Mouse (Mus musculus): ENCODE measurements around the gene Sytl2. TPM values are rescaled to one million over a fixed set of nuclear protein-coding genes. Genes with fewer than 3 reads are reported as not detected.

Gene Sytl2
- polyA plus RNA-seq, 1 experiment from 2014 or later, result 1.2 TPM

DNA sequence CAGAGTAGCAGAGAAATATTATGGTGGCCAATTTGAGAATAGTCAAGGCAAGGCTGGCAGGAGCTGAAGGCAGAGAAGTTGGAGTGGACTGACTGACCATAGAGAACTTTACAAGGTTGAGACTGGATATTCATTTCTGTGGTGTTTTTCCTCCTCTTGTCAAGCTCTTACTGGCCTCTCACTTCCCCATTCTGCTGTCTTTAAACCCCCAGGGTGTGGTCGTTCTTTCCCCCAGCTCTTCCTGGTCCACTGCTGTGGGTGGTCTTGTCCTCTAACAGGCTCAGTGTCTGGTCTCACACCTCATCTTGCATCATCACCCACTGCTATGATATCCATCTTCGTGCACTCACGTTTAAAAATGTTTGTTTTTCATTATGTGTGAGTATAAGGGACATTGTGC is 11.4 kb downstream of the Sytl2 start:
- Histone ChIP-seq H3K9ac (replicated peaks) (no peak overlapping the region), H3K27me3 (no peaks in the 10 kb centered on the region), H3K27ac (replicated peaks) (no peak overlapping the region), H3K4me3 (no peak overlapping the region), H3K36me3 (no peaks in the 10 kb centered on the region), H3K4me1 (no peaks in the 10 kb centered on the region), H3K9me3 (no peaks in the 10 kb centered on the region), H3K4me2 (replicated peaks) (no peak overlapping the region)
- no peak for ATAC-seq (replicated peaks)
- 87% methylated on average over 3 of the region's 3 CpGs for WGBS

DNA sequence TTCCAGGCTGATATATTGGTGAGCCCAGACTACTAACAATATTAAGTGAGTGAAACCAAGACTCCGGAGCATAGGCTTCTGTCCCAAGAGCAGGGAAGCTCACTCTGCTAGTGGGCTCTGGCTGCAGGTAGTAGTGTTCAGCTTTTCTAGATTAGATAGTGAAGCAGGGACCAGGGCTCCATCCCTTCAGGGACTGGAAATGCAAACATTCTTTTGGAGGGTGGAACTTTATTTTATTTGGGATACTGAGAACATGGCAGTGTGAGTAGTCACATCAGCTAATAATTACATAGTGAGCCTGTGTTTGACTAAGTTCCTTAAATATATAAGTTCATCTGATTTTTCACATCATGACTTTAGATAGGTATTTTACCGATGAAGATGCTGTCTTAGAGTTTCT is 14.8 kb downstream of the Sytl2 start:
- H3K4me3 ChIP-seq, result no peak overlapping the region
- H3K9me3 ChIP-seq, result no peaks in the 10 kb centered on the region
- H3K36me3 ChIP-seq, result no peaks in the 10 kb centered on the region
- H3K27ac ChIP-seq (replicated peaks), result no peak overlapping the region
- no peaks in the 10 kb centered on the region for H3K27me3 ChIP-seq
- no peak overlapping the region for H3K4me2 ChIP-seq (replicated peaks)
- no peak for ATAC-seq (replicated peaks)
- WGBS, result 91% methylated on average over 2 of the region's 2 CpGs
- no peaks in the 10 kb centered on the region for H3K4me1 ChIP-seq
- H3K9ac ChIP-seq (replicated peaks), result no peak overlapping the region

DNA sequence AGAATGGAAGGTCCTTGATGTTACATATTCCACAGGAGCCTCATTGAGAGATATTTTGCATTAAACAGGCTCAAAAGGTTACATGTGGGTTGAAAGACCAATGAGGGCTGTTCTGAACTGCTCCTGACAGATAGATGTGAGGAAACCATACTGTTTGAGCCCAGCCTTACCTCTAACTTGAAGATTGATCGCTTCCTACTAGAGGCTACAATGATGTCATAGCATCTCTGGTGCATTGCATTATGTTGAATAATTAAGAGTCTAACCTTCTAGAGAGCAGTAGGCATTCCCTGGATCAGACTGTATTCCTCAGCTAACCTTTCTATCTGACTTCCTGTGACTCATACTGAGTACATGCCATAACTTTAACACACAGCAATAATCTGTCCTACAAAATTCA is 17.4 kb downstream of the Sytl2 start:
- H3K36me3 ChIP-seq, result no peaks in the 10 kb centered on the region
- no peak overlapping the region for H3K4me2 ChIP-seq (replicated peaks)
- no peak overlapping the region for H3K27ac ChIP-seq (replicated peaks)
- no peak overlapping the region for H3K9ac ChIP-seq (replicated peaks)
- WGBS, result 89% methylated on average over 1 of the region's 1 CpGs
- no peak for ATAC-seq (replicated peaks)
- H3K4me3 ChIP-seq, result no peak overlapping the region
- H3K27me3 ChIP-seq, result no peaks in the 10 kb centered on the region
- H3K4me1 ChIP-seq, result no peaks in the 10 kb centered on the region
- H3K9me3 ChIP-seq, result no peaks in the 10 kb centered on the region

DNA sequence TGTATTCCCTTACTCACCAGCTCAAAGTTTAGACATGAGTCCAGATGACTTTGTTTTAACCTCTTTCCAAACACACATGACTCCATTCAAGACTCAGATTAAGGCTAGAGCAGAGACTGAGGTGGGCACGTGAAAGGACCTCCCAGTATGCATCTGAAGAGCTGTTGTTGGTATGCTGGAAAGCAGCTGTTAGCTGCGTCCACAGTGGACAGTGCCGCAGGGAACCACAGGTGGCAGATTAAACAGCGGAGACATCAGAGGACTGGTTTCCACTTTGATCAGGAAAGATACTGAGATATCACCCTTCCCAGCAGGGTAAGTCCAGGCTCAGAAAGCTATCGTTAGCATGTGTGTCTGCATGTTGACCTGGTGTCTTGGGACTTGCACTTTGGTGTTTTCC is 18.1 kb downstream of the Sytl2 start:
- no peaks in the 10 kb centered on the region for H3K4me1 ChIP-seq
- no peak overlapping the region for H3K9ac ChIP-seq (replicated peaks)
- no peak overlapping the region for H3K4me2 ChIP-seq (replicated peaks)
- no peaks in the 10 kb centered on the region for H3K9me3 ChIP-seq
- no peak overlapping the region for H3K4me3 ChIP-seq
- no peaks in the 10 kb centered on the region for H3K27me3 ChIP-seq
- no peaks in the 10 kb centered on the region for H3K36me3 ChIP-seq
- whole genome bisulfite sequencing, result 56% methylated on average over 5 of the region's 5 CpGs
- H3K27ac ChIP-seq (replicated peaks), result no peak overlapping the region
- ATAC-seq (replicated peaks), result no peak

DNA sequence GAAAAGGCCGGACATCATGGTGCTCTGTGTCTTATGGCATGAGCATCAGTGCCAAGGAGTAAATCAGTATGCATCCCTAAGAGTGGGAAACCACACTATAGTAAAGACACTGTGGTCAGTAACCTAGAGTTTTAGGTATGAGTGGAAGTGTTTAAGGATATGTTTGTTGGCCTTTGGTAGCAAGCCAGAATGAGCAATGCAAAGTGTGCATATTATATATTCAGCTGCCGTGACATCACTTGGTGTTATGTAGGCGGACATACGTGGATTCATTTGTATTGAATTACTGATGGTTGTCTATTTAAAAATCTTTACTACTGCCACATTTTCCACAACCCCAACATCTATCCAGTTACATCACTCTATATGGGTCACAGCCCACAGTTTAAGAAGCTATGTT is 23.1 kb downstream of the Sytl2 start:
- ATAC-seq (replicated peaks), result no peak
- 91% methylated on average over 4 of the region's 4 CpGs for WGBS
- no peaks in the 10 kb centered on the region for H3K9me3 ChIP-seq
- no peaks in the 10 kb centered on the region for H3K36me3 ChIP-seq
- no peaks in the 10 kb centered on the region for H3K27me3 ChIP-seq
- no peak overlapping the region for H3K4me3 ChIP-seq
- no peak overlapping the region for H3K9ac ChIP-seq (replicated peaks)
- H3K4me1 ChIP-seq, result no peaks in the 10 kb centered on the region
- H3K27ac ChIP-seq (replicated peaks), result no peak overlapping the region
- no peak overlapping the region for H3K4me2 ChIP-seq (replicated peaks)

DNA sequence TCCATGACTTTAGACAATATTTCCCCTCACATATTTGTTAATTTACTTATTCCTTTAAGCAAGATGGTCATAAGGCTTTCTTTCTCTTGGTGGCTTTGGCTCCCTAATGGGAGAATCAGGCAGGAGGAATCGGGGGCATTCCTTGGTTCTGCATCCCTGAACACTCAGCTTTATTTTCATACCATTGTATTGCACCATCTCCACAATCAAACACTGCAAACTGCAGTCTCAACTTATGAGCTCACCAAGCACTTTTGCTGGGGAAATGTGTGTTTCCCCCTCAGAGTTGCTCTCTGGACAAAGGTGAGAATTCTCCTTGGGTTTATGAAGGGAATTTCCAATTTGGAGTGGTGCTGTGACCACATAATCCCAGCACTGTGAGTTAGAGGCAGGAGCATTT is 28.1 kb downstream of the Sytl2 start:
- 77% methylated on average over 1 of the region's 1 CpGs for WGBS
- Histone ChIP-seq H3K27me3 (no peaks in the 10 kb centered on the region), H3K27ac (replicated peaks) (no peak overlapping the region), H3K4me1 (no peaks in the 10 kb centered on the region), H3K4me3 (no peak overlapping the region), H3K36me3 (no peaks in the 10 kb centered on the region), H3K4me2 (replicated peaks) (no peak overlapping the region), H3K9ac (replicated peaks) (no peak overlapping the region), H3K9me3 (no peaks in the 10 kb centered on the region)
- no peak for ATAC-seq (replicated peaks)

DNA sequence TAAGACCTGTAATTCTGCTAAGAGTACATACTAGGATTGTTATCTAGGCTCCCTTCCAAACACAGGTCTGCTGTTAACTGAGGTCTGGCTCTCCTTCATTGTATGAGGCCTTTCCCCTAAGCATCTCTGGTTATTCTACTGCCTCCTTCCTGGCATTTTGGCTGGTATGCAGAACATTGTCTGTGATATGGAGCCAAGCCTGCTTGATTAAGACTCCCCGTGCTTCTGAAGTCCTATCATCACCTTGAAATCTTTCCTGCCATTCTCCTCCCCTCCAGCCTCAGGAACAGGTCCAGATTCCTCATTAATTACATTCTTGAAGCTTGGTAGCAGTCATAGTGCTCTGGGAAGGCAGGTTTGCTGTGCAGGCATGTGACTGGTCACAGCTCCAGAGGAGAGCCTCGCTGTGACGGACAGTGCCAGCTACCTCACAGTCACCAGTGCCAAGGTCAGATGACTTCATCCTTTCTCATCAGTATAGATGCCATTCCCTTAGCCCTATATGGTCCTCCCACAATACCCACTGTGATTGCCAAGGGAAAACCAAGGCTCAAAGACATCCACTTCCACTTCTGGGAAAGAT is 30.5 kb downstream of the Sytl2 start:
- Histone ChIP-seq H3K4me3 (no peak overlapping the region), H3K36me3 (no peaks in the 10 kb centered on the region), H3K9me3 (no peaks in the 10 kb centered on the region), H3K4me1 (no peaks in the 10 kb centered on the region), H3K4me2 (replicated peaks) (no peak overlapping the region), H3K9ac (replicated peaks) (no peak overlapping the region), H3K27me3 (no peaks in the 10 kb centered on the region), H3K27ac (replicated peaks) (no peak overlapping the region)
- no peak for ATAC-seq (replicated peaks)
- WGBS, result 91% methylated on average over 3 of the region's 3 CpGs

DNA sequence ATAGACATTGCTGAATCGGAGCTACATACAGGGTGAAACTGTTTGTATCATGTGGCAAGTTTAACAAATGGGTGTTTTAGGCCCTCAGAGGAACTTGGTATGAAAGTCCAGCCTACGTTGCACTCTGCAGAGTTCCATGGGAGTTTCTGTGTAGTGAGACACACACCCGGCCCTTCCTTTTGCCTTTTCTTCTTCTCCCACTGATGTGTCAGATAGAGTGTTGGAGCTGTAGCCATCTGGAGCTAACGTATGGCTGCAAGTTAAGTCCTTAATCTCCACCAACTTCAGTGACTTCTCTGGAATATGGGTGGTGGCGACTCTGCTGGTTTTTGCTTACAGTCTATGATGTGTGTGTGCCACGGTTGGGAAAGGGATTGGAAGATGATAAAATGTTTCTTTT is 32.3 kb downstream of the Sytl2 start:
- WGBS, result 82% methylated on average over 6 of the region's 6 CpGs
- no peak overlapping the region for H3K4me2 ChIP-seq (replicated peaks)
- H3K9me3 ChIP-seq, result no peaks in the 10 kb centered on the region
- H3K4me3 ChIP-seq, result no peak overlapping the region
- no peak for ATAC-seq (replicated peaks)
- no peaks in the 10 kb centered on the region for H3K36me3 ChIP-seq
- H3K27ac ChIP-seq (replicated peaks), result no peak overlapping the region
- H3K4me1 ChIP-seq, result no peaks in the 10 kb centered on the region
- H3K27me3 ChIP-seq, result no peaks in the 10 kb centered on the region
- no peak overlapping the region for H3K9ac ChIP-seq (replicated peaks)

DNA sequence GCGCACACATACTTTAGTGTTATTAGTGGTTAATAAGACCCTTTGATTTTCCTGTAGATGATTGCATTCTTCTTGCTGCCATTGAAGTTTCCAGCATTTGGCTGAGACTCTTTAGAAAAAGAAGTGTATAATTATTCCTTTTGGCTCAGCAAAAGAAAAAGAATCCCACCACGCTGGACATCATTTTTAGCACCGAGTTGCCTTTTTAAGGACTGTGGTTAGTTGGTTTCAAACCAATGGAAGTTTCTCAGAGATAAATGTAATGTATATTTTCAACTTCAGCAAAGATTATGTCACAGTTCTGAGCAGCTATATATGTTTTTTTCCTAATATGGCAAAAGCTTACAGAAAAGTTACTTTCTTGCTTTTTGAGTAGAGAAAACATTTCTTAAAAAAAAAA is 32.8 kb downstream of the Sytl2 start:
- H3K4me3 ChIP-seq, result no peak overlapping the region
- 75% methylated on average over 3 of the region's 3 CpGs for WGBS
- no peaks in the 10 kb centered on the region for H3K27me3 ChIP-seq
- no peak overlapping the region for H3K4me2 ChIP-seq (replicated peaks)
- no peaks in the 10 kb centered on the region for H3K36me3 ChIP-seq
- no peak overlapping the region for H3K27ac ChIP-seq (replicated peaks)
- no peaks in the 10 kb centered on the region for H3K4me1 ChIP-seq
- H3K9me3 ChIP-seq, result no peaks in the 10 kb centered on the region
- no peak overlapping the region for H3K9ac ChIP-seq (replicated peaks)
- ATAC-seq (replicated peaks), result no peak

DNA sequence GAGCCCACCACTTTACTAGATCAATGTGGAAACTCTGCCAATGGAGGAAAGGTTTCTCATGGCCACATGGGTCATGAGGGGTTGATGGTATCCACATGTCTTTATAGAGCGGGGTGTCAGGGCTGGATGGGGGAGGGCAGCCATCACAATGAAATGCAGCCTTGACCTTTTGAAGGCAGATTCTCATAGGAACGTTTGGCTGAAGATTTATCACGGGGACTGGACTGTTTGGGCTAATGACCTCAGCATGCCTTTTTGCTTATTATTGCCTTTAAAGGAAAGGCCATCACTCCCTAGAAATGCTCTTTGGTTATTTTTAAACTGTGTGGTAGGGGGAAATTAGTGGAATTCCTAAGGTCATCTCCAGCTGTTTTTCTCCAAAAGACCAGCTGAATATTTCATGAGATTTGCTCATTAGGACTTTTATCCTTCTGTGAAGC is 33.7 kb downstream of the Sytl2 start:
- no peak overlapping the region for H3K27ac ChIP-seq (replicated peaks)
- no peaks in the 10 kb centered on the region for H3K36me3 ChIP-seq
- WGBS, result 55% methylated on average over 3 of the region's 3 CpGs
- ATAC-seq (replicated peaks), result no peak
- no peak overlapping the region for H3K4me3 ChIP-seq
- H3K4me1 ChIP-seq, result no peaks in the 10 kb centered on the region
- H3K9me3 ChIP-seq, result no peaks in the 10 kb centered on the region
- no peak overlapping the region for H3K9ac ChIP-seq (replicated peaks)
- H3K27me3 ChIP-seq, result no peaks in the 10 kb centered on the region
- H3K4me2 ChIP-seq (replicated peaks), result no peak overlapping the region

DNA sequence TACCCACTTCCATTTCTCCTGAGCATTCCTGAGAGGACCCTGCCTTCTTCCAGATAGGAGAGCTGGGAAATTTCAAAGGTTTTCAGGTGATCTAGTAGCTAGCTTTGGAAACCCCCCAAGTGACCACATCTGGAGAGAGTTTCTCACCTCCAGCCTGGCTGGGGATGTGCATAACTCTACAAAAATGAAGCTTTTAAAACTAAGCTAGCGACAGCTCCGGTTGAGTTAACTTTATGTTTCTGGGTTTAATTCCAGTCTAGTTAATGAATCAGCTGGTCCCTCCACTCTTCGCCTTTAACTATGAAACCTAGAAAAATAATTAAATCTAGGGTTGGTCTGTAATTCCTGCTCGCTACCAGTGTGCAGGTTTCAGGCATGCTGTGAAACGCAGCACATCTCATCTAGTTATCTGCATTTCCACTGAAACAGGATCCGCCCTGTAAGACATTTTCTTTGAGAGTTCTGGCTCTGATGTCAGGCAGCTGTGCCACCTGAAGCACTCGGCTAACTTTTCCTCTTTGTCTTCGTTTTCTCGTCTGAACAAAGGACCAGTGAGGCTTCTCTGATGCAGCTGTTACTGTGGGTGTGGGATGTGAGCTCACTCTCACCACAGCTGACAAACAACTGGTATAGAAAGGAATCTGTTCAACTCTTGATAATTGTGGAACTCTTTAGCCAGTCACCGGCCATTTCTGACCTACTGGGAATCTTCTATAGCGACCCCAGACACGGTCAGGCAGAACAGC is 39.3 kb downstream of the Sytl2 start:
- no peak overlapping the region for H3K9ac ChIP-seq (replicated peaks)
- ATAC-seq (replicated peaks), result no peak
- H3K36me3 ChIP-seq, result no peaks in the 10 kb centered on the region
- H3K9me3 ChIP-seq, result no peaks in the 10 kb centered on the region
- no peak overlapping the region for H3K27ac ChIP-seq (replicated peaks)
- H3K4me1 ChIP-seq, result no peaks in the 10 kb centered on the region
- H3K4me3 ChIP-seq, result no peak overlapping the region
- no peak overlapping the region for H3K4me2 ChIP-seq (replicated peaks)
- H3K27me3 ChIP-seq, result no peaks in the 10 kb centered on the region
- 49% methylated on average over 12 of the region's 12 CpGs for WGBS

DNA sequence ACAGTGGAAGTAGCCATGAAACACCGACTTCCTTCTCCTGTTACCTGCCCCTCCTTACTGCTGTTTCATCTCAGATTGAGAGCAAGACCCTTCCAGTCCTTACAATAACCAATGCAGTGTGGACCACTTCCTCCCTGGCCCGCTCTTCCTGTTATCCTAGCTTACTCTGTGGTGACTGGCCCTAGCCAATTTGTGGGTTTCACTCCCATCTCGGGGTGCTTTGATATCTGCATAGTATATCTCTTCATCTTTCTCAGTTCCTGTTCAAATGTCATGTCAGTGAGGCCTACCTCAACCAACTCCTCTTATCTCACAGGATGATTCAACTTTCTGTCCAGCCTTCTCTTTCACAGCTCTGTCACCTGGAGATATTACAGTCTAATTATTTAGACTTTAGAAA is 42.9 kb downstream of the Sytl2 start:
- H3K27me3 ChIP-seq, result no peaks in the 10 kb centered on the region
- no peaks in the 10 kb centered on the region for H3K9me3 ChIP-seq
- H3K36me3 ChIP-seq, result no peaks in the 10 kb centered on the region
- no peak overlapping the region for H3K9ac ChIP-seq (replicated peaks)
- no peak overlapping the region for H3K4me3 ChIP-seq
- no peaks in the 10 kb centered on the region for H3K4me1 ChIP-seq
- H3K4me2 ChIP-seq (replicated peaks), result no peak overlapping the region
- WGBS, result 86% methylated on average over 3 of the region's 3 CpGs
- no peak for ATAC-seq (replicated peaks)
- no peak overlapping the region for H3K27ac ChIP-seq (replicated peaks)

Data from forebrain, embryonic 15.5 days (tissue).